Mouse (Mus musculus): ENCODE data around the gene Higd1b.

Higd1b gene

DNA sequence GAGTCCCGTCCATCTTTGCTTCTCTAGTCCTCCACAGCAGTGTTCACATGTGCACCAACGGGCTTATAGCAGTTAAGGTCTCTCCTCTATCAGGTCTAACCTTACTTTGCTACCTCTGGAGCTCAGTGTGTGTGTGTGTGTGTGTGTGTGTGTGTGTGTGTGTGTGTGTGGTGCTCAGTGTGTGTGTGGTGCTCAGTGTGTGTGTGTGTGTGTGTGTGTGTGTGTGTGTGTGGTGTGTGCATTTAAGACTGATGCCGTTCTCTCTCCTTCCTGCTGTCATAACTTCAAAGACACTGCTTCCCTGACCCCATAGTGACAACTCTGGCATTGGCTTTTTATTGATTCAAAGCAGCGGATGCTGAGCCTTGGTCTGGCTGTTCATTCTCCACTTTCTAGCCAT is at the start of gene Higd1b:
Gene Higd1b (plus strand): TSS at position 301 of the 400 bp plus-strand sequence.
- DNase-seq (ENCODE audit: inconsistent age in 2 of 2, low spot score in 1 of 2) = no peak

GRCm38 (mm10) chr11:102787688-102788177 is 47.9 kb upstream of the Higd1b start:
- DNase-seq (ENCODE audit: inconsistent age in 2 of 2, low spot score in 1 of 2) = no peak

DNA sequence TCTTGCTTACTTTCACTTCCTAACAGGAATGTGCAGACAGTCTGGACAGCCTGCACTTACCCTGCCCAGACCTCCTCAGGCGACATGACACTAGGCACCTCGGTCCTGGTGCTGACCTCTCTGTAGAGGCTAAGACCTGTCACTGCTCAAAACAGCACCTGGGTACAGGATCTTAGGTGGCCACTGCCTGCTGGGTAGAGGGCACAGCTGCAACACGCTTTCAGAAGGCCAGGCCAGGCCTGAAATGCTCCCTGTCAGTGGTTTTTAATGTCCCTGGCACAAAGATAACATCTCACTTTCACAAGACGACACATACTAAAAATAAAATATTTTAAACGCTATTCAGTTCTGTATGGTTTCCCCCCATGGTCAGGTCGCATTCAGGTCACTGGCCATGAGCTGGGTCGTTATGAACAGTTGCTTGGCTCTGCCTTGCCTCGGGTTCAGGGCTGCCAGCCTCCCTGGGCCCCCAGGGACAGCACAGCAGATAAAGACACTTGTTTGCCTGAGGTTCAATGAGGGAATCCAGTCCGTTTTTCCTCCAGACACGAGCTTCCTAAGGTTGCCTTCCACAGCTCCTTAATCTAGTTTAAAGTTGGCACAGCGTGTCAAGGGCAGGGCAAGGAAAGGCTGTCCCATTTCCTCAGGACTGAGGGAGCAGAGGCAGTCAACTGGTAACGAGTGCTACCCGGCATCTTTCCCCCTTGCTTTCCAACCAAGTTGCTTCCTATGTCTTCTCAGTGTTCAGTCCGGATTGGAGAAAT is 43.8 kb upstream of the Higd1b start:
- peak; percentile 29 to 73 for DNase-seq (ENCODE audit: inconsistent age in 2 of 2, low spot score in 1 of 2)

- DNase-seq (ENCODE audit: inconsistent age in 2 of 2, low spot score in 1 of 2) = peak in 1 of 2 experiments; percentile 22
These were observed 41.5 kb upstream of the Higd1b start for GRCm38 (mm10) chr11:102794157-102794556.

GRCm38 (mm10) chr11:102803453-102803852 is 32.2 kb upstream of the Higd1b start:
- DNase-seq (ENCODE audit: inconsistent age in 2 of 2, low spot score in 1 of 2) = no peak

- DNase-seq (ENCODE audit: inconsistent age in 2 of 2, low spot score in 1 of 2) = no peak
These were observed 27.4 kb upstream of the Higd1b start for GRCm38 (mm10) chr11:102808246-102808645.

DNA sequence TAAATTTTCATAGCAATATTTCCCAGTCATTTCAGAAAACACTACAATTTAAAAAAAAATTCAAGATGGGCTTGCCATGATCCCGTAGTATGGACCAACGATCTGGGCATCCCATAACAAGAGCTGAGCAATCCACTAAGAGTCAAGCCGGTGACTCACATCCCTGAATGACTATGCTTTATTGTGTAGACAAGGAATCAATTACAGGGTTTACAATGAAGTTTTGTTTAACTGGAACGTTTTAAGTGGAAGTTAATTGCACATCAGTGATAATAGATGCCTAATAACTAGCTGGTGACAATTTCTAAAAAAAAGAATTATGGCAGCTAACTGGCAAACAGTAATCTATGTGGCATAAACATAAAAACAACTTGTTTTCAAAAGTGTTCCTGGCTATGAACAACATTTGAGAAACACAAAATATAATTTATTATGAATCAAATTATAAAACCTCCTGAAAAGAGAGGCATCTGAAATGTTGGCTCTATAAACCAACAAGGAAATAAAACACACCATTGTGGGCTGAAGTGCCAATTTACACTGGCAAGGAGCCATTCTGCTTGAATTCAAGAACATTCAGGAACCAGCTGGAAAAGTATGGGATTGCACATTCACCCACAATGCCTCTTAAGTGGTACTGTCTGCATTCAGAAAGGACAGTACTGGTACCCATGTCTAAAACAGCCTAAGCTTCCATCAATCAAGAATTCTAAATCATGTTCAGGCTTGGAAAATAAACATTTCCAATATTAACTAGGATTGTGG is 24.7 kb upstream of the Higd1b start:
- DNase-seq (ENCODE audit: inconsistent age in 2 of 2, low spot score in 1 of 2) = no peak

- DNase-seq (ENCODE audit: inconsistent age in 2 of 2, low spot score in 1 of 2) = no peak
These were observed 20.8 kb upstream of the Higd1b start for GRCm38 (mm10) chr11:102814881-102815280.

GRCm38 (mm10) chr11:102818121-102819020 is 17.3 kb upstream of the Higd1b start:
- peak; percentile 45 to 78 for DNase-seq (ENCODE audit: inconsistent age in 2 of 2, low spot score in 1 of 2)

GRCm38 (mm10) chr11:102819021-102819782 is 16.4 kb upstream of the Higd1b start, which contains the start of gene Gjc1:
TSS of gene Gjc1 (minus strand) at chr11:102819700.
- peak; percentile 76 to 88 for DNase-seq (ENCODE audit: inconsistent age in 2 of 2, low spot score in 1 of 2)

GRCm38 (mm10) chr11:102819783-102820385 is 15.8 kb upstream of the Higd1b start:
- no peak for DNase-seq (ENCODE audit: inconsistent age in 2 of 2, low spot score in 1 of 2)

DNA sequence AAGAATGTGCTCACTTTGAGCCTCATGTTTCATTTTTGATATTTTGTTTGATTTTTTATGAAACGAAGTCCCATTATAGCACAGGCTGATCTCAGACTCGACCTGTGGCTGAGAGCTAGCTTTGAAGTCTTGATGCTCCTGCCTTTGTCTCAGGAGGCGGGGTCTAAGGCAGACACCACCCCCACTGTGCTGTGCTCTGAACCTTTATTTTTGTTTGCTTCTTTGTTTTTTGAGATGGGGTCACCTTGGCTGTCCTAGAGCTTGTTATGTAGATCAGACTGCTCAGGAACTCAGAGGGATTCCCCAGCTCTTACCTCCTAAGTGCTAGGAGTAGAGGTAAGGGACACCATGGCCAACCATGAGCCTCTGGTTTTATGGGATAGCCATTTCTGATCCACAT is 15.2 kb upstream of the Higd1b start:
- no peak for DNase-seq (ENCODE audit: inconsistent age in 2 of 2, low spot score in 1 of 2)

- no peak for DNase-seq (ENCODE audit: inconsistent age in 2 of 2, low spot score in 1 of 2)
These were observed 14.4 kb upstream of the Higd1b start for GRCm38 (mm10) chr11:102821231-102821630.

DNA sequence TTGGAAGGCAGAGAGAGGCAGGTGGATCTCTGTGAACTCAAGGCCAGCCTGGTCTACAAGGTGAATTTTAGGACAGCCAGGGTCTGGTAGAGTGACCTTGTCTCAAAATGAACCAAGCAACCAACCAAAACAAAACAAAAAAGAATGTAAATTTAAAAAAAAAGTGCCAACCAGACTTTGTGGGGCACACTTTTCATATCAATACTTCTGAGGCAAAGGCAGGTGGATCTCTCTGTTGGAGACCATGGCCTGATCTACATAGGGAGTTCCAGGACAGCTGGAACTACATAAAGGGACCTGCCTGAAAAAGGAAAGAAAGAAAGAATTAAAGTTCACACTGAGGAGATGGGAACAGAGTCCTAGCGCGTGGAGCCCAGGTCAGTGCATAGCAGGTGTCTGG is 9.2 kb upstream of the Higd1b start:
- no peak for DNase-seq (ENCODE audit: inconsistent age in 2 of 2, low spot score in 1 of 2)

DNA sequence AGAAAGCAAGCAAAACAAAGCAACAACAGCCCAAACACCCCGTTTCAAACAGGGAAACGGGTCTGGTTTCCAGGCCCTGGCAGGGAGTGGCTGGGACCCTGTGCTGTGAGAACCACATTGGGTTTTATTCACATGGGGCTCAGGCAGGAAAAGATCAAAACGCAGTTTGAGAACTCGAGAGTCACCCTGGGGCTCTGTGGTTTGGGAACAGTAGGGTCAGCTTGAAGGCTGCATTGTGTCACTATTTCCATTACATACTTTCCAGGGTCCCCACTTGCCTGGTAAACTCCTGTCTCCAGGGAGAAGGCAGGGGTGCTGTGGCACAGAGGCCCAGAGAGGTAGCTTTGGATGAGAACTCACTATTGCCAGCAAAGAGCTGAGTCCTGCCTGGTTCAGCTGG is 8.6 kb upstream of the Higd1b start:
- DNase-seq (ENCODE audit: inconsistent age in 2 of 2, low spot score in 1 of 2) = no peak

DNA sequence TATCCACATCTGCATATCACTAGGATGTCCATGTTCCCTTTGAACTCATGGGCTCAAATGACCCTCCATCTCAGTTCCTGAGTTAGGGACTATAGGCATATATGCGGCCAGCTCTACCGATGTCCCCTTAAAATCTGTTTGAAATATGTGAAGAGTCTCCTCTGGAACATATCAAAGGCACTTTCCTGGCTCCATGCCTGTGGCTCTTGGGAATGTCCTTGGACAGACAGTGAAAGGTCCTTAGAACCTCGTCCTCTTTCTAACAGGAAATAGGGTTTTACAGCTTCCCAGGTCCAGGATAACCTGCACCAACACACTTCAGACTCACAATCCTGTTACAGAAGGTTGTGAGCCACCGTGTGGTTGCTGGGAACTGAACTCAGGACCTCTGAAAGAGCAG is 5.4 kb upstream of the Higd1b start:
- DNase-seq (ENCODE audit: inconsistent age in 2 of 2, low spot score in 1 of 2) = peak; percentile 71 to 86

GRCm38 (mm10) chr11:102832700-102833297 is 2.9 kb upstream of the Higd1b start:
- no peak for DNase-seq (ENCODE audit: inconsistent age in 2 of 2, low spot score in 1 of 2)

DNA sequence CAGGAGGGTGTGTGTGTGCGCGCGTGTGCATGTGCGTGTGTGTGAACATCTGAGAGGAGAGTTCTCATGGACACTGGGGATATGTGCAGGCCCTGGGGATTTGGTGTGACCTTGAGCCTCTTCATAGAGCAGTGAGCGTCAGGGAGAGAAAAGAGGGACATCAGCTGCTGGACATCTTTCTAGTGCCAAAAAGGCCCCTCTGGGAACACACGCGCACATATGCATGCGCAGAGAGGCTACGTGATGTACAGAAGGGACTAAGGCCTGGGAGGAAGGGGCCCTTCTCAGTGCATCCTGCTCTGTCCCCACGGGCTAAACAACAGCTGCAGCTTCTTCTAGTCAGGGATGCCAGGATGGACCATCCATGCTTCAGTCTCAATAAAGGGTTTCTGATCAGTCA is 1.4 kb upstream of the Higd1b start:
- DNase-seq (ENCODE audit: inconsistent age in 2 of 2, low spot score in 1 of 2) = no peak

DNA sequence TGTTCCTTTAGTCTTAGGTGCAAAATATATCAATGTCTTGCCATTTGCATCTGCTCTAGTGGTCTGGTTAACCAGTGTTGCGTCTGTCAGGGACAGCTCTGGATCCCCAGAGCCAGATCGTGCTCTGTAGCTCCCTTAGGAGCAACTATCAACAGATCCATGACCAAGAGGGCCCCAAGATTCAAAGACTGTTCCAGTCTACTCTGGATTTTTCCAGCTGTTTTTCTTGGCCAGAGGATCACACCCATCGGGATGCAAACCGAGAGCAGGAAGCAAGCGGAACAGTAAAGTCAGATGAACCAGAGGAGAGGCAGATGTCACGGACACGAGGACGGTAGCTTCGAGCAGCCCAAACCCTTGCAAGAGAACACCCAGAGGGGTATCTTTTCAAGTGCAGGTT is 497 bp downstream of the Higd1b start:
- DNase-seq (ENCODE audit: inconsistent age in 2 of 2, low spot score in 1 of 2) = no peak

DNA sequence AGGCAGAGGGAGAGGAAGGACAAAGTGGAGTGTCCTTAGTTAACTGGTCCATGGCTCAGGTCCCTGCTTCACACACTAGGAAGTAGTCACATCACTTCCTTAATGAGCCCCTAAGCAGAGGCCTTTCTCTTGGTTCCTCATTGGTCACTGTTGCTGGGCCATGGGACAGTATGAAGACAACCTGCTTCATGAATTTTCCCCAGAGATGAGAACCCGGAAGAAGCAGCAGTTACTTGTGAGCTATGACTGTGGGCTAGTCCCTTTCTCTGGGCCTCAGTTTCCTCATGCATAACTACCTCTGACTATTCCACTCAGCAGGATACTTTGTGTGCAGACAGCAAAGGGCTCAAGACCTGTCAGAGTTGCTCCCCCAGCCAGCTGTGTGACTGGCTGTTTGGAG is 1.7 kb downstream of the Higd1b start:
- no peak for DNase-seq (ENCODE audit: inconsistent age in 2 of 2, low spot score in 1 of 2)

Data from adrenal gland, adult (tissue).